ENCODE assay signal across 26 mouse cellular contexts in genomic region chr10:120541618-120542017, GRCm38 (mm10).
"Had no signal": no experiment of that assay in that cellular context is flagged by ENCODE, and none has a peak within 500 bp of the region (broad histone marks: within the 10 kb centered on the region; RNA-seq: fewer than 3 reads in every experiment).

No protein-coding gene starts in this region.

- H3K9me3 ChIP-seq: heart, embryonic 10.5 days; heart, embryonic 12.5 days; hindbrain, embryonic 10.5 days; hindbrain, embryonic 12.5 days; intestine, embryonic 15.5 days; kidney, embryonic 15.5 days; limb, embryonic 13.5 days; limb, embryonic 15.5 days; liver, embryonic 12.5 days had no signal

- H3K36me3 ChIP-seq: heart, embryonic 12.5 days; hindbrain, embryonic 10.5 days; hindbrain, embryonic 12.5 days; intestine, embryonic 15.5 days; kidney, embryonic 15.5 days; limb, embryonic 13.5 days; limb, embryonic 15.5 days; liver, embryonic 12.5 days had no signal

- DNase-seq: gastrocnemius, postnatal 14 days; gastrocnemius, postnatal 36 days; heart, adult 2 months; heart, postnatal 10 days; heart, postnatal 4 days; kidney, adult 18-20 months; kidney, adult 9 months; kidney, postnatal 14 days; kidney, postnatal 36 days; left cerebral cortex, postnatal 4 days had no signal

- H3K4me3 ChIP-seq: heart, adult 2 months; heart, embryonic 10.5 days; heart, embryonic 12.5 days; hindbrain, embryonic 10.5 days; hindbrain, embryonic 12.5 days; intestine, embryonic 15.5 days; kidney, embryonic 15.5 days; left cerebral cortex, adult 2 months; limb, embryonic 13.5 days; limb, embryonic 15.5 days; liver, embryonic 12.5 days had no signal

- H3K4me2 ChIP-seq: heart, embryonic 12.5 days; hindbrain, embryonic 12.5 days; hindbrain, embryonic 14.5 days; intestine, embryonic 15.5 days; kidney, embryonic 15.5 days; limb, embryonic 13.5 days; limb, embryonic 15.5 days; liver, embryonic 12.5 days had no signal

- H3K27ac ChIP-seq: heart, adult 2 months; heart, embryonic 10.5 days; hindbrain, embryonic 10.5 days; hindbrain, embryonic 12.5 days; hindbrain, embryonic 14.5 days; intestine, embryonic 15.5 days; kidney, embryonic 15.5 days; kidney, postnatal 0 days; left cerebral cortex, adult 2 months; limb, embryonic 13.5 days; limb, embryonic 15.5 days; liver, embryonic 12.5 days; liver, embryonic 14.5 days had no signal

- H3K4me1 ChIP-seq: kidney, embryonic 15.5 days; liver, embryonic 12.5 days had no signal

- ATAC-seq: hindbrain, embryonic 16.5 days; inflammation-experienced regulatory T-cells, adult 6 months; intestine, embryonic 15.5 days; intestine, postnatal 0 days; liver, embryonic 12.5 days had no signal

- H3K27me3 ChIP-seq: heart, embryonic 12.5 days; hindbrain, embryonic 12.5 days; intestine, embryonic 15.5 days; kidney, embryonic 15.5 days; limb, embryonic 13.5 days; limb, embryonic 15.5 days; liver, embryonic 12.5 days had no signal

- H3K9ac ChIP-seq: heart, embryonic 12.5 days; hindbrain, embryonic 12.5 days; hindbrain, embryonic 14.5 days; intestine, embryonic 15.5 days; kidney, embryonic 15.5 days; limb, embryonic 13.5 days; limb, embryonic 15.5 days; liver, embryonic 12.5 days; liver, embryonic 14.5 days had no signal
